Mouse (Mus musculus): ENCODE measurements around the gene Rsrc1.
A peak's percentile ranks its signal among the peaks of the same experiment; 100 is the strongest.

Rsrc1 gene

DNA sequence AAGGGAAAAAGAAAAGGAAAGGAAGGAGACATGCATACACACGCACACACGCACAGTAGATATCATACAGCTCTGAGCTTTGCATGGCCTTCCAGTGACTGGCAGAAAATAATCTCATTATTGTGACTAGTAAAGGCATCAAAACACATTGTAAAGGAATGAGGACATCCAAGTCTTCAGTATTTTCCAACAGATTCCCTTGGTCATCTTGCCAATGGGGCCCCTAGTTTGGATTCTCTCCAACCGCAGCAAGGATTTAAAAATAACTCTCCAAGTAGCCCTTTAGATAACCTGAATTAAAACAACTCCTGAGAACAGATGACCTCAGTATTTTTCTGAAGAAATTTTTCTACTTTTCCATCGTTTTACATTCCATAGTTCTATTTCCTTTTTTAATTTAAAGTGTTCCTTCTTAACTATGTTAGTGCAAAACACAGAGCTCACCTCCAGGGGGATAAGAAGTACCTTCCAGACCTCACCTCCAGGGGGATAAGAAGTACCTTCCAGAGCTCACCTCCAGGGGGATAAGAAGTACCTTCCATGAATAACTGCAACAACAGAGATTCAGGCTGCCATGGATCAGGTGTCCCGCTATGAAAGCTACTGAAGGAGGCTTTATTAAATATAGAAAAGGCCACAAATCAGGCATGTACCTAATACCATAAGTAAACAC lies 388.4 kb downstream of the Rsrc1 start:
- no peak for TF ChIP-seq GATA4 (IDR thresholded peaks at IDR 0.05; ENCODE audit: insufficient replicate concordance, low read length)

DNA sequence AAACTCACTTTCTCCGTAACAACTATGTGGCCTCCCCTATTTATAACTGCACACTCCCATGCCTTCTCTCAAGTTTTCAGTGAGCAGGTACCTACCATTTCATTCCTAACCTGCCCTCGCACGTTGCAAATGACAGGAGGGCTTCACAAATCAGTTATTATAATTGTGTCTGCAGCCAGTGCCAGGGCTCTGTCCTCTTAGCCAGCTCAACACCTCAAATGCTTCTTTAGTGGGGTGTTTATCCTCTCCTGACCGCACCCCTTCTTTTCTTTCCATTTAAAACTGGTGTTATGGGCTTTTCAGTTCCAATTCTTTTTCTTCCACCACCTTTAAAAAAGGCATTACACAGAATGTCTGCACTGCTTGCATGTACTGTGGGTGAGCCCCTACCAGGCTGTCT lies 391.0 kb downstream of the Rsrc1 start:
- no peak for TF ChIP-seq GATA4 (IDR thresholded peaks at IDR 0.05; ENCODE audit: insufficient replicate concordance, low read length)

DNA sequence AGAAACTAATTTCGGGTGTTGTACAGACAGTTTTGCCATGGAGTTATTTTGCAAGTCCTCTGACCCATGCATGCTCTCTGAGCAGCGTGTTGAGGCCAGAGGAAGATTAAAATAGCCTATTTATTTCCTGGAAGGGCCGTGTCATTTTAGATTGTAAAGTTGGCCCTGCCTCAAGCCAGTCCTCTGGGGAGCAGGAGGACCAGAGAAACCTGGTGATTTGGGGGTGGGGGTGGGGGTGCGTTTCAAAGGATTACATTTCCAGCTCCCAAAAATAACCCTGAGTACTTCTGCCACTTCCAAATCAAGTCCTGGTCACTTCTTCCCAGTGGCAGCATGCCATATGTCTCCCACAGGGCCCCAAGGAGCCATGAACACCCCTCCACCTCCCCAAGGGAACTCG lies 391.6 kb downstream of the Rsrc1 start:
- no peak for TF ChIP-seq GATA4 (IDR thresholded peaks at IDR 0.05; ENCODE audit: insufficient replicate concordance, low read length)

DNA sequence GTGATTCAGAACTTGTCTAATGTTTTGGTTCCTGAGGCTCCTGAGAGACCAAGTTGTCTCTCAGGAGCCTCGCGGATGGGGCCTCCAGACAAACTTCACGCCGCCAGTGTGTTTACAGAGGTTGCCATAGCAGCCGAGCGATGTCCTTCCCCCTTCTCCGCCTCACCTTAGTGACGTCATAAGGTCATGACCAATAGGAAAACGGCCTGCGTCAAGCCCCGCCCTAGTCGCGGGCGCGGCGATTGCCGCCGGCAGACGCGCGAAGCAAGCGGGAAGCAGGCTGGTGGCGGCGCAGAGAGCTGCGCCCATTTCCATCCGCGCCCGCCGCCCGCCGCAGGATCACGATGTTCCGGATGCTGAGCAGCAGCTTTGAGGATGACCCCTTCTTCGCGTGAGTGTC lies 392.7 kb downstream of the Rsrc1 start, which contains the start of gene Mlf1:
TSS of gene Mlf1 (plus strand) at position 226 of the 400 bp plus-strand sequence.
- peak; percentile 8; the same call in 1 of the 2 replicates for TF ChIP-seq GATA4 (IDR thresholded peaks at IDR 0.05; ENCODE audit: insufficient replicate concordance, low read length)

DNA sequence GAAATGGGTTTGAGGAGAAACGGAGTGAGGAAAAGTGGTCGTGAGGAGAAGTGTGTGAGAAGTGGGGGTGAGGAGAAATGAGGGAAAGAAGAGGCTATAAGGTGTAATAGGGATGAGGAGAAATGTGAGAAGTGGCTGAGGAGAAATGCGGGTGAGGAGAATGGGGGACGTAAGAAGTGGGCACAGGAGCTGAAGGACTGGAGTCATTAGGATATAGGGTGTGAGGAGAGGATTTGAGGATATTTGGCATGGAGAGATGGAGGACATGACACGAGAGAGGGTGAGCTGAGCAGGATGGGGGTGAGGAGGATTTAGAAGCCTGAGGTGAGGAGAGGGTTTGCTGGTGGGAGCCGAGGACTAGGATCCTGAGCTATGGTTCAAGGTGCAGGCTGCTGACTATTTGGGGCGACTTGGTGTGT lies 393.2 kb downstream of the Rsrc1 start:
- no peak for TF ChIP-seq GATA4 (IDR thresholded peaks at IDR 0.05; ENCODE audit: insufficient replicate concordance, low read length)

DNA sequence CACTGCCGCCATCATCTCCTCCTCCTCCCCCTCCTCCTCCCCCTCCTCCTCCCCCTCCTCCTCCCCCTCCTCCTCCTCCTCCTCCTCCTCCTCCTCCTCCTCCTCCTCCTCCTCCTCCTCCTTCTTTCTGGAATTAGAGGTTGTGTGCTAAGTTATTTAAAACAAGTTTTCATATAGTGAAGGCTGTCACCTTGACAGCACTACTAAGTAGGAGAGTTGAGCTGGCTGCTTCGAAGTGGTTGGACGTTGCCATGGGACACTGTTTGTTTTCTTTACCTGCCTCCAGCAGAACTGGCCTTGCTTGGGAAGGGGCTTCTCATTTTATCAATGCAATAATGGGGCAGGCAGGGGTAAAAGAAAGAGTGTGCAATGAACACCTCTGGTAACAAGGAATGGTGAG lies 393.9 kb downstream of the Rsrc1 start, which contains the start of gene Gm17402:
TSS of gene Gm17402 (minus strand) at position 101 of the 400 bp plus-strand sequence.
- no peak for TF ChIP-seq GATA4 (IDR thresholded peaks at IDR 0.05; ENCODE audit: insufficient replicate concordance, low read length)

DNA sequence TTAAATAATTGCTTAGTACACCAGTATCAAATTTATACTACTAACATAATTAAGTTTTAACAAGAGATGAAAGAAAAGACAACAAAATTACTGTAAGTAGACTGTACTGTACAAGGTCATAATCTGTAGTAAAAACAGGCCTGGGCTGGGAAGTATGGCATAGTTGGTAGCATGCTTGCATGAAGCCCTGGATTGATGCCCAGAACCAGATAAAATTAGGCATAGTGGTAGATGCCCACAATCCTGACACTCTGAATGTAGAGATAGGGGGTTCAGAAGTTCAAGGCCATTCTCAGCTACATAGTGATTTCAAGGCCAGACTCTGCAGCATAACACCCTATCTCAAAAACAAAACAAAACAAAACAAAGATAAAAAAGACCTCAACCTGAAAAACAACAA lies 397.0 kb downstream of the Rsrc1 start:
- TF ChIP-seq GATA4 (IDR thresholded peaks at IDR 0.05; ENCODE audit: insufficient replicate concordance, low read length) = no peak
